Mouse (Mus musculus) urinary bladder, postnatal 4 days (tissue): Measurements from ENCODE around the gene 6430550D23Rik.

Source experiments
- DNase-seq, 2 experiments: peaks; one replicate each; pipeline ENCODE4 v3.0.0; 2021 to 2022; ENCODE audit warnings: low spot score in 2 of 2

Gene 6430550D23Rik

DNA sequence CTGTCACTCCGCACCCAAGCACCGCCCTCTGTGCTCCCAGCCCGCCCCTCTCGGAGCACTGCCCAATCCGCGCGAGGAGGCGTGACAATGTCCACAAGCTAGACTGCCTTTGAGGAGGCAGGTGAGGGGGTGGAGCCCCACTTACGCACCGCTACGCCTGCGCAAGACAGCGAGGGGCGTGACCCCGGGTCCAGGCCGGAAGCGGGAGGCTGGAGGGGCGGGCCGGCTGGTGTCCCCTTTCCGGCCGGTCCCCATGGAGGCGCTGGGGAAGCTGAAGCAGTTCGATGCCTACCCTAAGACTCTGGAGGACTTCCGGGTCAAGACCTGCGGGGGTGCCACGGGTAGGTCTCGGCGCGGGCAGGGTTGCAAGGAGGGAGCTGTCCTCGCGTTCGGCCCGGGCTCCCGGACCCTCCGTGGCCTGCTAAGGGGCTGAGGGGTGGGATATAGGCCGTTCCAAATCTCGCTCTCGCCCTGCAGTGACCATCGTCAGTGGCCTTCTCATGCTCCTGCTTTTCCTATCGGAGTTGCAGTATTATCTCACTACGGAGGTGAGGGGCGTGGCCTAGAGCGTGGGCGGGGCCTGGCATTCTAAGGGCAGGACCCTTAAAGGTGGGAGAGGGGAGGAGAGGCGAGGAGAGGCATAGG is at the start of gene 6430550D23Rik, which contains the start of gene Ergic3:
Gene 6430550D23Rik, minus strand, starts transcription at position 90 of the 645 bp plus-strand sequence.
Gene Ergic3, plus strand, starts transcription at position 158 of the 645 bp plus-strand sequence.
- peak; percentile 97 to 98 for DNase-seq

DNA sequence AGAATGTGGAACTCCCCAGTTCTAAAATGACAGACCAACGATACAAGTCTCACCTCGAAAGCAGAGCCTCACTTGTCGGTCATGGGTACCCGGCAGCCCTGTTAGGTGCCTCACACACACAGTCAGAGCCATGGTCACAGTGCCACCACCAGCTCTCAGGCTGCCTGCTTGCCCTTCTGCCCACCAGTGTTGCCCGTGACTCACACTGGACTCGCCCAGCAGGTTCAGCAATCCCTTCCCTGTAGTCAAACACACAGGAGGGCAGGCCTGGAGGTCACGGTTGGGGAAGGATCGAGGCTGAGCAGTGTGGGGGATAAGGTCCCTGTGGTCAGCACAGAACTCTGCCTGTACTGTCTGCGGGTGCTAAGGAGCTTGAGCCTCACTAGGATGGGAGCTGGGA is 45.0 kb upstream of the 6430550D23Rik start, which contains the start of gene Fer1l4:
Gene Fer1l4, minus strand, starts transcription at position 132 of the 400 bp plus-strand sequence.
- DNase-seq, result no peak

DNA sequence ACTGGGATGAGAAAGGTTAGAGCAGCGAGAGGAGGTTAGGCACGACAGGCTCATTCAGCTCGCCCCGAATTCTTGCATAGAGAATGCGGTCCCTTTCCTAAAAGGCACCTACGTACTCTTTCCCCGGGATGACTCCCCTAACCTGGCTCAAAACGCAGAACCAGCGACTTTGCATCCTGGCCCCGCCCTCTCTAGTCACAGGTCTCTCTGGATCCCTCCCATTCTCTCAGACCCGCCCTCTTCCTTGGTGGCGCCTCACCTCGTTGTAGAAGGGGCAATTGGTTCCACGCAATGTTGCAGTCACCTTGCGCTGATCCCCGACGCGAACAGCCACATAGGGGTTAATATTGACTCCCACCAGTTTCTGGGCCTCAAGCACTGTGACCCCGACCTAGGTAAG is 40.2 kb upstream of the 6430550D23Rik start:
- DNase-seq, result no peak

DNA sequence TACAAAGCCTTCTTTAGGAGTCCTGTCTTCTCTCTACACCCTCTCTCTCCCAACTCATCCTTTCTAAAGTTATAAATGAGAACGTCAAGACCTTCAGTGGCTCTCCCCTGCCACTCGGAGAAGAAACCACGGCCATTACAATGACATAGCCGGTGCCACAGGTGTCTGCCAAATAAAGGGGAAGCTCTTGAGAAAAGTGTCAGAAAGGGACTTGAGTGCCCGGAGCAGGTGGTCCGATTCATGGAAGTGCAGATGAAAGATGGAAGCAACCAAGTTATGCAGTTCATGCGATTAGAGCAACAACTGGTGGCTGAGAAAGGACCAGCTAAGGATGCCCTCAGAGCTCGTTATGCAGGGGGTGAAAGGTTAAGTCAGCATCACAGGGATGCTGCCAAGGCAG is 35.1 kb upstream of the 6430550D23Rik start:
- DNase-seq, result no peak

DNA sequence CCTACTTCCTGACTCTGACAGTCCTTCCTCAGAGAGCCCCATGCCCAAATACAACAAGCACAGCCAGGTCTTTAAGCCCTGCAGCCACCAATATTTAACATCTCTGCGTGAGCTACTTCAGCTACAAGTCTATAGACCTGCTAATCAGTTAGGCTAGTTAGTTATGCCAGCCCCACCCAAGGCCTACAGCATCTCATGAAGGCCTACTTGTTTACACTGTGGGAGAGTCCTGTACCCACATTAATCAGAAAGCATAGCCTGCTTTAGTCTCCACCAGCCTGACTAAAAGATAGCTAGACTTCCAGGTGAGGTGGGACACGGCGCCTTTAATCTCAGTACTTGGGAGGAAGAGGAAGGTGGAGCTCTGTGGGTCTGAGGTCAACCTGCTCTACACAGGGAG is 31.6 kb upstream of the 6430550D23Rik start:
- no peak for DNase-seq

DNA sequence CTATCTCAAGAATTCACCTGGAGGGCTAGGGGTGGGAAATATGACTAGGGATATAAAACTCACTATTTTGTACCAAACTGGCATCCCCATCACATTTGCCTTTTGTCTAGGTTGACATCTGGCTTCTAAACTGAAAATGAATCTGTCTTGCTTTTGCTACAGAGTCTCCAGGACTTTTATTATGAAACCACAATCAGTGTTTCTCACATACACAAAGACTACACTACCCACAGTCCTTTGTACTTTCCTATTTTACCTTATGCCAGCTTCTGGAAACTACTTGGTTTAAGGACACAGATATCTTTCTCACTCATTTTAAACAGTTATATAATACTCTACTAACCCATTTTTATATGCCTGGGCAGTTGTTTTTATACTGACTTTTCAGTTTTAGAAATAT is 17.7 kb upstream of the 6430550D23Rik start:
- no peak for DNase-seq

DNA sequence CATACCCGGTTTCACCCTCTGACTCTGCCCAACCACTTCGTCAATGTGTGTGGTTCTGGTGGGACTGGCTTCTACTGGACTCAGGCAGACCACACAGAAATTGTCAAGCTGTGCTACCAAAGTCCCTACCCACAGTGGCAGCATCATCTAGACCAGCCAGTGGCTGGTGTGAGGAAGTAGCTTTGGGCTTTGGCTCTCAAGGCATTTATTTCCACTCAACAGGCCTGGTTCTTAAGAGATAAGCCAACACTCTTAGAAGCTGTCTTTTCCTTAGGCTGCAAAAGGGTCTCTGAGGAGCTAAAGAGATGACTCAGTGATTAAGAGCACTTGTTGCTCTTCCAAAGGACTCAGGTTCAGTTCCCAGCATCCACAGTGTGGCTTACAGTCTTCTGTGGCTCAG is 14.0 kb upstream of the 6430550D23Rik start:
- no peak for DNase-seq

DNA sequence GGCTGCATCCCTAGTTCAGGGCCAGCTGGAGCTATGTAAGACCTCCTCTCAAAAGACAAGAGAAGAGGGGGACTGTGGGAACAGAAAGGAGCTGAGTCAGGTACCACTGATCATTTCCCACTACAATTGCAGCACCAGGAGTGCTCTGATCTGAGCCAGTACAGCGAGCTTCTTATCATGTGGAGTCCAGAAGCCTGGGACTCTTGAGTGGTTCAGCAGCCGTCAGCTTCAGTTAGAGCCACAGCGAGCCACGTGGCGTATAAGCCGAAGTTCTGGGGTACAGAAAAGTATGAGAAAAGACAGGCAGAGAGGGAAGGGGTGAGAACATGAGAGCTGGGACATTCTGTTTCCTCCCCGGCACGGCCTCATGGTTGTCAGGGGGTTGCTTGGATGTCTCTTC is 13.4 kb upstream of the 6430550D23Rik start:
- DNase-seq, result no peak

DNA sequence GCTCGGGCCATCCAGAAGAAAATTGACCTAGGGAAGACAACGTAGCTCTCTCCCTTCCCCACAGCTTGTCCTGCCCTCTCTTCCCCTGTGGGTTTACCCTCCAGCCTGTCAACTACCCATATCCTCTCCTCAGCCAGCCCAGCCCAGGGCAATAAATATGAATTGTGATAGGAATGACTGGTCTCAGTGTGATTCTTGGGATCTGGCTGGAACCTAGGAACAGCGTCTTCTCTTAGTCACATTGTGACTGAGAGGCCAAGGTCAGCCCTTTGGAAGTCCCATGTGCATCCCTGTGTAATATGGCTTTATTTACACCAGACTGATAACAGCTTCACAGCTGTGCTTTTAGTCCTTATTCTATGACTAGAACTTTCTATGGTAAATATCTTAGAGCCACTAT is 10.3 kb upstream of the 6430550D23Rik start:
- DNase-seq, result no peak

DNA sequence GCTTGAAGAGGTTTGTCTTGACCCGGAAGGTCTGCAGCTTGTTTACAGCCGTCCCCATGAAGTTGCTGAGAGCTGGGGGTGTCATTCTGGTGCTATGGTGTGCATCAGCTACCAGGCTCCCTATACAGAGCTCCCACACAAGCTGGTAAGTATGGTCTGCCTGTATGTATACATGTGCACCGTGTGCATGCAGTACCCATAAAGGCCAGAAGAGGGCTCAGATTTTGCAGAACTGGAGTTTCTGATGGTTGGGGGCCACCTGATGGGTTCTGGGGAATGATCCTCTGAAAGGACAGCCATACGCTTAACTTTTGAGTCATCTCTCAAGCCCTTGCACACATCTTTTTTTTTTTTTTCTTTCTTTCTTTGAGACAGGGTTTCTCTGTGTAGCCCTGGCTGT is 2.4 kb downstream of the 6430550D23Rik start:
- no peak for DNase-seq

DNA sequence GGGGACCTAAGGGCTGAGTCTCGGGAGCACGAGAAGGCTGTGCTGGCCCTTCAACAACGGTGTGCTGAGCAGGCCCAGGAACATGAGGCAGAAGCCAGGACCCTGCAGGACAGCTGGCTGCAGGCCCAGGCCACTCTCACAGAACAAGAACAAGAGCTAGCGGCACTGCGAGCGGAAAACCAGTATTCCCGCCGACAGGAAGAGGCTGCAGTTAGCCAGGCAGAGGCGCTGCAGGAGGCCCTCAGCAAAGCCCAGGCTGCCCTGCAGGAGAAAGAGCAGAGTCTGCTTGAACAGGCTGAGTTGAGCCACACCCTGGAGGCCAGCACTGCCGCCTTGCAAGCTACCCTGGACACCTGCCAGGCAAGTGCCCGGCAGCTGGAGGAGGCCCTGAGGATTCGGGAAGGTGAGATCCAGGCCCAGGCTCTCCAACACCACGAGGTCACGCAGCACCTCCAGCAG is 15.9 kb downstream of the 6430550D23Rik start:
- no peak for DNase-seq

DNA sequence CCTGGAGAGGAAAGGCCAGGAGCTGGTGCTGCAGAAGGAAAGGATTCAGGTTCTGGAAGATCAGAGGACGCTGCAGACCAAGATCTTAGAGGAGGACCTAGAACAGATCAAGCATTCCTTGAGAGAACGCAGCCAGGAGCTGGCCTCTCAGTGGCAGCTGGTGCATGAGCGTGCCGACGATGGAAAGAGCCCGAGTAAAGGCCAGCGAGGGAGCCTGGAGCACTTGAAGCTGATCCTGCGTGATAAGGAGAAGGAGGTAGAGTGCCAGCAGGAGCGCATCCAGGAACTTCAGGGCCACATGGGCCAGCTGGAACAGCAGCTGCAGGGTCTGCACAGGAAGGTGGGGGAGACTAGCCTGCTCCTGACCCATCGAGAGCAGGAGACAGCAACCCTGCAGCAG is 16.6 kb downstream of the 6430550D23Rik start:
- no peak for DNase-seq

DNA sequence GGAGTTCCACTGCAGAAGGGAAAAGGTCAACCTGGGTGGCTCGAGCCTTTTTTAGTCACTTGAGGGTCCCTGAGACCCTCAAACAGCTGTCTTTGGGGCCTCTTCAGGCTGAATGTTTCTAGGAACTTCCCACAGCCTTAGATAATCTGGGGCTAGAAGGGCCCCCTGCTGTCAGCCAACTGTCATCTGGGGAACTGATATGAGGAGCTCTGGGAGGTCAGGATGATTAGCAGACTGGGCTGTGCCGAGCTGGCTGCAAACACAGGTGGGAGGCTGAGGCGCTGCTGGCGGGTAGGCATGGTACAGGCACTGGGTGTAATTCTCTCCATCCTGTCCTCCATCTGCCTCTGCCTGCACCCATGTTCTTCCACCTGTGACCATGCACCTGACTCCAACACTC is 18.7 kb downstream of the 6430550D23Rik start:
- DNase-seq, result no peak

DNA sequence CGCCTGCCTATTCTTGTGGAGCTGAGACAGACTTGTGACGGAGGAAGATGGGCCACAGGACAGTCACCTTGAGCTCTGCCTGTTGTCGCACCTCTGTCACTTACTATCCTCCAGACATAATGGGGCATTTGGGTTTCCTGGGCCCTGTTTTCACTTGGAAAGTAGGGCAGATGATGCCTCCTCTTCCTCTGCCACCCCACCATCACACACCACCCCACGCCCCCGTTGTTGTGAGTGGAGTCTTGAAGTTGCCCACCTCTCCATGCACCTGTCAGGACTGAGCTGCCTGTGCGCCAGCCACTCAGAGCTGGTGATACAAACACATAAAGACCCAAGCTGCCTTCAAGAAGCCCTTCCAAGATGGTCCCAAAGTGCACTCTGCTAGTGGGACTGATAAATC is 20.6 kb downstream of the 6430550D23Rik start:
- DNase-seq, result no peak

DNA sequence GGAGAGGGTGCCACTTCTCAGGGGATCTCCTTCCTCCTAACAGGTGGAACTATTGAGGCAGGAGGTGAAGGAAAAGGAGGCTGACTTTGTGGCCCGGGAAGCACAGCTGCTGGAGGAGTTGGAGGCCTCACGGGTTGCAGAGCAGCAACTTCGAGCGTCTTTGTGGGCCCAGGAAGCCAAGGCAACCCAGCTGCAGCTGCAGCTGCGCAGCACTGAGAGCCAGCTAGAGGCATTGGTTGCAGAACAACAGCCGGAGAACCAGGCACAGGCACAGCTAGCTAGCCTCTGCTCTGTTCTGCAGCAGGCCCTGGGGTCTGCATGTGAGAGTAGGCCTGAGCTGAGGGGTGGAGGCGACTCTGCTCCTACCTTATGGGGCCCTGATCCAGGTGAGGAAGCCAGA is 22.0 kb downstream of the 6430550D23Rik start:
- no peak for DNase-seq

DNA sequence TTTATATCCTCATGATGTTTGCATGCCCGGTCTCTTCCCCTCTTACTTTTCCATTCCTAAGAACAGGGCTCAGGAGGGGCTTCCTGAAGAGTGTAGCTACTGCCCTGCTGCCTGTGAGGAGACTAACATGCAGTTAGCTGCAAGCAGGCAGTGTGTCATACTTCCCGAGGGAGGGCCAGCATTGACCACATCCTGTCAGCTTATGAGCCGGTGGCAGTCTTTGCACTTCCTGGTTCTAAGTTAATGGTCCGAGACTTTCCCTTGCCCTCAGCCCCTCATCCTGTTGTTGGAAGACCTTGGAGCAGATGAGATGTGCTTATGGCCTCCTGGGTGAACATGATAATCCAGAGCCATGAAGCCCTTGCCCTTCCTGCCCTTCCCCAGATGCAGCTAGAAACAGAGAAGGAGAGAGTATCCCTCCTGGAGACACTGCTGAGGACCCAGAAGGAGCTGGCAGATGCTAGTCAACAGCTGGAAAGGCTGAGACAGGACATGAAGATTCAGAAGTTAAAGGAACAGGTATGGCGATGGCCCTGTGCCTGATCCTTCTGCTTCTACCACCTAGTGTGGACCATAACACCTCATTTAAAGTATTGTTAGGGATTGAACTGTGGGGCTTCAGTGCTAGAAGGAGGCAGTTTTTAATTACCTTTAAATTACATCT is 28.3 kb downstream of the 6430550D23Rik start:
- no peak for DNase-seq

DNA sequence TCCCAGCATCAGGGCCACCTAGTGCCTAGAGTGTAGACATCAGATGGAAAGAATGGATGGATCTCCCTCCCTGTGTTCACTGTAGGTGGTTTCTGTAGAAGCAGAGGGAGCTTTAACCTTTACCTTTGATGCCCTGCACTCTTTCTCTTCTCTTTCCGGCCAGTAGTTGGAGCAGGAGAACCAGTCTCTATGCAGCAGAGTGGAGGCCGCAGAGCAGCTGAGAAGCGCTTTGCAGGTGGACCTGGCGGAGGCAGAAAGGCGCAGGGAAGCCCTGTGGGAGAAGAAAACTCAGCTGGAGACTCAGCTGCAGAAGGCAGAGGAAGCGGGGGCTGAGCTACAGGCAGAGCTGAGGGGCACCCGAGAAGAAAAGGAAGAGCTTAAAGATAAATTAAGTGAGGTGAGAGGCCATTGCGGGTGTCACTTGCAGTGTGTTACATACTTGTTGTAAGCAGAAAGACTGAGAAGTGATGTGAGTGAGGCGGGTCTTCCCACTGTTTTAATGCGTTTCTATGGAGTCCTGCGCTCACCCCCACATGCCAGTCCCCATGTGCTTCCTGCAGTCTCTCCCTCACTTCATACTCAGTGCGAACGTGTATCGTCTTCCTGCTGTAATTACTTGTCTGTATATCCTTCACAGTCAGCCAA is 33.6 kb downstream of the 6430550D23Rik start:
- DNase-seq, result no peak

DNA sequence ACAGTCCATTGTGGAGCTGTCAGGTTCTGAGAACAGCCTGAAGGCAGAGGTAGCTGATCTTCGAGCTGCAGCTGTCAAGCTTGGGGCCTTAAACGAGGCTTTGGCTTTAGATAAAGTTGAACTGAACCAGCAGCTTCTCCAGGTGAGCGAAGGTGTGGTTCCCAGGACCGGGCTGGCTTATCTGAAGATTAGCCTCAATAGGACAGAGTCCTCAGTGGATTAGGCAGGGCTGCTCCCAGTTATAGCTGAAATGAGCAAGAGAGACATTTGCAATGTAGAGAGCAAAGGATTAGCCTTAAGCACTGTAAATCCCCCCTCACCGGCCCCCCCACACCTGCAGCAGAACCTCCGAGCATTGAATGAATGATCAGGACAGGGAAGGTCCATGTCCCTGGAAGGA is 34.4 kb downstream of the 6430550D23Rik start:
- no peak for DNase-seq

DNA sequence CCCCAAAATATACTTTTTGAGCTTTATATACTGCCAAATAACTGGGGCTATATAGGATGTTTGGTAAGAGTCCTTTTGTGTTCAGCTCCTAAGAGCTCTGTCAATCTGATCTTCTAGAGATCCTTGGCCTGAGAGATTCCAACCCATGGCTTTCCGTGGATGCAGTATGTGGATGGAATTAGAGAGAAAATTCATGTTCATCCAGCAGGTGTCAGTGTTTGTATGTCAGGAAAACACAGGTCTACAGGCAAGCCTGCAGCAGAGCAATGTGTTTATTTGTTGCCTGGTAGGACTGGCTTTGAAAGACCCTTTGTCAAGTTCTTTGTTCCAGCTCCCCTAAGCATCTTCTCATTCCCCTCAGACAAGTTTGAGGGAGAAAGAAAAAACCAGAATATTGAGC is 44.8 kb downstream of the 6430550D23Rik start:
- DNase-seq, result no peak

DNA sequence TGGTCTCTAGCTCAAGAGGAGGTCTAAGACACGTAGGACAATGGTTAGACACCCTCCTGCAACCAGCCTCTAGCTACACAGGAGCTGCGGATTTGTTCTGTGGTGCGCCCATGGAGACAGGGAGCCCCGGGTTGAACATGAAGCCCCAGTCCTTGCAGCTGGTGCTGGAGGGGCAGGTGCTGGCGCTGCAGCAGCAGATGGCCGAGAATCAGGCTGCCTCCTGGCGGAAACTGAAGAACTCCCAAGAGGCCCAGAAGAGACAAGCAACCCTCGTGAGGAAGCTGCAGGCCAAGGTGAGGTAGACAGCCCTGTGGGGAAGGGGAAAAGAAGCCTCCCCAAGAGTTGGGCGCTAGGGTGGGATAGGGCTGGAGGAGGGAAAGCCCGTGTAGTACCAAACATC is 45.9 kb downstream of the 6430550D23Rik start:
- DNase-seq, result no peak

DNA sequence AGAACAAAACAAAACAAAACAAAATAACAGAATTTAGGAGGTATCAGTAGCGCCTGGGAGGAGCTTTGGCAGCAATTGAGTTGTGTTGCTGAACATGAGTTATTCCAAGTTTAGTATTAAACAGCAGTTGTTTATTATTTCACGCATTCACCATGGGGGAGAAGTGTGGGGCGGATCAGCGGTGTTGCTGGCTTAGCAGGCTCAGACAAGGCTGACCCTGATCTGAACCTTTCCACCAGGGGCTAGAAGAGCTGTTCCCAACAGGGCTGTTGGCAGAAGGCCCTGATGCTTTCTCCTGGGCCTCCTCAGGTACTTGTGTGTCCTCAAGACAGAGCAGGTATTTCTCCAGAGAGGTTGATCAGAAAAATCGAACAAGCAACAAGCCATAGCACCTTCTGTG is 47.8 kb downstream of the 6430550D23Rik start:
- DNase-seq, result no peak

DNA sequence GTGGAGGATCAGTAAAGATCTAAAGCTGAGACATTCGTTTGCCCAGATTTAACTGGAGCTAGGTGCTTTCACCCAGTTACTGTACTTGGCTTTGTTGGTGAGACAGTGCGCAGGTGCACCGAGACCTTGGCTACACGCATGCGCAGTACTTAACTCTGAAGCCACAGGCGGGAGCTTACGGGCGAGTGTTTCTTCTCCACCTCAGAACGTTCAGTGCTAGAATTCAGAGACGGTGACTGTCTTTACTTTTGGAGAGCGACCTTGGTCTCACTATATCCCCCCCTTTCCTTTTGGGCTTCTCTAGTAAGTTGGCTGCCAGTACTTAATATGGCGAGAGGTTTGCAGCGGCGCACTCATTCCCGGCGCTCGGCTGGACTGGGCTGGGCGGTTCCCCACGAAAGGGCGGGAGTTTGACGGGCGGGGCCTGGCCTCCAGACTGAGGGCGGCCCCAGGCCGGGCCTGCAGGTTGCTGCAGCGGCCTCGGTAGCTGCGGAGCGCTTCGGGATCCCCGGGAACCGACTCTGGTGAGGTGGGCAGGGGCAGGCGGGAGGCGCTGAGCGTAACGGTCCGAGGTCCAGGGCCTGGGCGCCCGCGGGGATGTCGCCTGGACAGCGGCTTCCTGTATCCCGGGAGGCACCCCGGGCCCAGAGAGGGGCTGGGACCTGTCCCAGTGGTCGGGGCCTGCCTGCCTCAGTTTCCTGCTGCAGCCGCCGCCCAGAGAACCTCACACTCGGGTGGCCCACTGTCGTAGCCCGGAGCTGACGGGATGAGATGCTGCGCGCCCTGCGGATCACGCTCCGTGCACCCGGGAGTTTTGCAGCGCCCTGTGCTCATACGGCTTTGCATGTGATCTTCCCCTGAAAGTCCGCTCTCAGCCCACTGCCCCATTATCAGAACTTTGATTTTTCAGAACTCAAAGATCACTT is 51.4 kb downstream of the 6430550D23Rik start, which contains the start of gene Cep250:
Gene Cep250, plus strand, starts transcription at position 325 of the 926 bp plus-strand sequence.
- DNase-seq, result peak; percentile 90 to 91
